In genomic region chr16:50504619-50505018, GRCm38 (mm10) we compare ENCODE assay signal across 9 mouse cellular contexts.
"Had no signal": no experiment of that assay in that cellular context is flagged by ENCODE, and none has a peak within 500 bp of the region (broad histone marks: within the 10 kb centered on the region; RNA-seq: fewer than 3 reads in every experiment).

No protein-coding gene starts in this region.

- DNase-seq: kidney, postnatal 25 days; layer of hippocampus, adult 9-11 months; liver; lung, adult 18-20 months; lung, postnatal 10 days; lung, postnatal 36 days; retina, postnatal 1 day; thymus, adult 2 months; thymus, postnatal 25 days had no signal
